Mouse (Mus musculus) thymus, adult 2 months (tissue): ENCODE measurements around the gene Phf19. TPM values are rescaled to one million over a fixed set of nuclear protein-coding genes. Genes with fewer than 3 reads are reported as not detected.
A peak's percentile ranks its signal among the peaks of the same experiment; 100 is the strongest.

Source experiments
- DNase-seq: peaks from one replicate; pipeline ENCODE4 v3.0.0; 2021
- H3K27ac ChIP-seq: fragments of 200-500 bp; 2 replicates; pipeline ENCODE4 v1.5.1; 2012; ENCODE audit warnings: low read length, control low read depth; ENCODE audit not compliant: control insufficient read depth, insufficient read depth
- H3K27me3 ChIP-seq: fragments of 200-500 bp; 2 replicates; pipeline ENCODE4 v1.6.1; 2012; ENCODE audit warnings: mild to moderate bottlenecking, low read length, moderate library complexity, mixed read lengths; ENCODE audit not compliant: control insufficient read depth, insufficient read depth
- H3K36me3 ChIP-seq: fragments of 200-500 bp; 2 replicates; pipeline ENCODE4 v1.6.1; 2012; ENCODE audit warnings: mild to moderate bottlenecking, low read length, moderate library complexity; ENCODE audit not compliant: control insufficient read depth, insufficient read depth
- H3K4me1 ChIP-seq: fragments of 200-500 bp; replicated peaks from 2 replicates; pipeline ENCODE4 v1.6.1; 2012; ENCODE audit warnings: low read length; ENCODE audit not compliant: control insufficient read depth, insufficient read depth
- H3K4me3 ChIP-seq: fragments of 200-500 bp; 2 replicates; pipeline ENCODE4 v1.5.1; 2012; ENCODE audit warnings: mild to moderate bottlenecking, low read length, control low read depth, moderate library complexity; ENCODE audit not compliant: control insufficient read depth, insufficient read depth
- CTCF ChIP-seq: fragments of 200-500 bp; IDR thresholded peaks from 2 replicates; pipeline ENCODE4 v1.5.1; 2012; ENCODE audit warnings: mild to moderate bottlenecking, control low read depth, low read length, moderate library complexity, borderline replicate concordance; ENCODE audit not compliant: control insufficient read depth, poor library complexity, insufficient read depth; ENCODE audit errors: extremely low read depth
- POLR2A ChIP-seq: fragments of 200-500 bp; IDR thresholded peaks from 2 replicates; pipeline ENCODE4 v1.6.1; 2012; ENCODE audit warnings: mild to moderate bottlenecking, low read length, control low read depth, moderate library complexity; ENCODE audit not compliant: control insufficient read depth, poor library complexity, insufficient read depth; ENCODE audit errors: extremely low read depth
- WGBS: fragments of 180-500 bp; shearing (Covaris S2); methylation state at CpG from one replicate; pipeline ENCODE4 v1.1.7; 2018; 5-methylcytosine and 5-hydroxymethylcytosine counted together
- polyA plus RNA-seq: library from polyadenylated mRNA; depleted of rRNA; stranded (reverse); fragments of >200 nt; gene quantifications from 2 replicates; pipeline ENCODE4 v1.2.3, GENCODE M21; 2012

Gene Phf19
- polyA plus RNA-seq, 1 experiment = 18.8 TPM

GRCm38 (mm10) chr2:34915103-34915502 lies 1.3 kb upstream of the Phf19 start:
- H3K4me3 ChIP-seq = no peak overlapping the region
- TF ChIP-seq CTCF (no peak), POLR2A (no peak)
- no peaks in the 10 kb centered on the region for H3K36me3 ChIP-seq
- H3K27ac ChIP-seq = peak overlapping the region; percentile 8
- 92% methylated on average over 2 of the region's 2 CpGs for WGBS
- H3K27me3 ChIP-seq = no peaks in the 10 kb centered on the region
- peaks cover 35% of the 10 kb centered on the region for H3K4me1 ChIP-seq
- DNase-seq = no peak

- H3K4me1 ChIP-seq = peaks cover 31% of the 10 kb centered on the region
- peak overlapping the region; percentile 8; the same call in 1 of the 2 replicates for H3K27ac ChIP-seq
- no peak overlapping the region for H3K4me3 ChIP-seq
- H3K27me3 ChIP-seq = no peaks in the 10 kb centered on the region
- no peaks in the 10 kb centered on the region for H3K36me3 ChIP-seq
- WGBS = 57% methylated on average over 2 of the region's 2 CpGs
- TF ChIP-seq POLR2A = no peak
- no peak for TF ChIP-seq CTCF
- peak; percentile 10 for DNase-seq
These were observed 927 bp upstream of the Phf19 start for GRCm38 (mm10) chr2:34914823-34915082.

GRCm38 (mm10) chr2:34914069-34914822 lies 420 bp upstream of the Phf19 start:
- H3K36me3 ChIP-seq = no peaks in the 10 kb centered on the region
- peaks cover 28% of the 10 kb centered on the region for H3K4me1 ChIP-seq
- peak overlapping the region; percentile 8 for H3K27ac ChIP-seq
- peak overlapping the region; percentile 60 for H3K4me3 ChIP-seq
- WGBS = 3% methylated on average over 44 of the region's 50 CpGs
- peak; percentile 56 for DNase-seq
- TF ChIP-seq CTCF (no peak), POLR2A (no peak)
- H3K27me3 ChIP-seq = no peaks in the 10 kb centered on the region

DNA sequence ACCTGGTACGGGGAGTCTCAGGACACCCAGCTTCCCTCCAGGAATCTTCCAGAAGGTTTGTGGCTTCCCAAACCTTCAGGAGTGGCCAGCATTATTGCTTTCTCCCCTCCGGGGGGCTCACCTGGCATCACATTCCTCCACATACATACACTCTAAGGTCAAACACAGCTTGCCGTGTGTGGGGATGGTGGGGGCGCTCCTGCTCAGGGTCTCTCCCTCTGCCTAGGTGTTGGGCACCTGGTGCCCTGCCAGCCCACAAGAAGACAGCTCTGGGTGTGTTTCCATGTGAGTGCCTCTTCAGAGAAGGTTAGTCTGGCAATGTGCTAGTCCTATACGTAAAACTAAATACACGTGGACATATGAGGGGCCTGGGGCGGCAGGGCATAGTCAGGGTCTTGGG lies 1.2 kb downstream of the Phf19 start:
- peak; percentile 61 for DNase-seq
- 65% methylated on average over 7 of the region's 7 CpGs for WGBS
- peaks cover 29% of the 10 kb centered on the region for H3K4me1 ChIP-seq
- H3K4me3 ChIP-seq = peak overlapping the region; percentile 60
- H3K27ac ChIP-seq = peak overlapping the region; percentile 57
- no peaks in the 10 kb centered on the region for H3K27me3 ChIP-seq
- H3K36me3 ChIP-seq = no peaks in the 10 kb centered on the region
- TF ChIP-seq CTCF (no peak), POLR2A (no peak)

DNA sequence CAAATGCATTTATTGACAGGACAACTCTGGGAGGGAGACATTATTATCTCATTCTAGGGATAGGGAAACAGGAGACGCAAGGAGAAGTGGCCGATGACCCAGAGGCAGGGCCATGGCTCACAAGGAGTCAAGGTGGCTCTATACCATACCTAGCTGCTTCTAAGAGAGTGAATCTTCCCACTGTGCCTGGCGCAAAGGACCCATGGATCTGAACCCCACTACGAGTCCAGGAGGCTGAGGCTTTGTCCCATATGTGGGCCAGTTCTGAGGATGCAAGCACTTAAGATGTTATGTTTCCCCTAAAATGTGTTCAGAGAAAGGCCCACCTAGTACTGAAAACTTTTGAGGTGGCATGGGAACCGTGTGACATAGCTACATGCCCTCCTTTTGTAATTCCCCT lies 2.0 kb downstream of the Phf19 start:
- H3K27ac ChIP-seq = no peak overlapping the region
- no peak for DNase-seq
- TF ChIP-seq POLR2A = no peak
- TF ChIP-seq CTCF = no peak
- H3K27me3 ChIP-seq = no peaks in the 10 kb centered on the region
- WGBS = 96% methylated on average over 5 of the region's 5 CpGs
- no peak overlapping the region for H3K4me3 ChIP-seq
- H3K4me1 ChIP-seq = peaks cover 35% of the 10 kb centered on the region
- no peaks in the 10 kb centered on the region for H3K36me3 ChIP-seq

DNA sequence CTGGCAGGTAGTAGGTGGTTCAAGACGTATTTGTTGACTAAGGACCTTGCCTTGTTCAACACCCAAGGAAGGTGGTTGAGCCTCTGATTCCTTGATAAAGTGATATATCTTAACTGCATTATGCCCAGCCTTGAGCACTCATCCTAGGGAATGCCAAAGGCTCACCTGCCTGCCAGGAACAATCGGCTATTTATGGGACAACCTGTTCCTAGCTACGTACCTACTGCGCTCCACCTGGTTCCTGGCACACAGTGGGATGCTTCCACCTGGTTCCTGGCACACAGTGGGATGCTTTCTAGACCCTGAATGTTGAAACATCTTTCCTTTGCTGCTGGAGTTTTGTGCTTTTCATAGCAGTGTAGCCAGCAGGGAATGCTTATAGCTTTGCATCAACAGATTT lies 4.1 kb downstream of the Phf19 start:
- Histone ChIP-seq H3K27me3 (no peaks in the 10 kb centered on the region), H3K4me3 (no peak overlapping the region), H3K4me1 (peaks cover 34% of the 10 kb centered on the region), H3K27ac (no peak overlapping the region), H3K36me3 (no peaks in the 10 kb centered on the region)
- DNase-seq = no peak
- WGBS = 98% methylated on average over 4 of the region's 4 CpGs
- TF ChIP-seq POLR2A = no peak
- TF ChIP-seq CTCF = no peak

DNA sequence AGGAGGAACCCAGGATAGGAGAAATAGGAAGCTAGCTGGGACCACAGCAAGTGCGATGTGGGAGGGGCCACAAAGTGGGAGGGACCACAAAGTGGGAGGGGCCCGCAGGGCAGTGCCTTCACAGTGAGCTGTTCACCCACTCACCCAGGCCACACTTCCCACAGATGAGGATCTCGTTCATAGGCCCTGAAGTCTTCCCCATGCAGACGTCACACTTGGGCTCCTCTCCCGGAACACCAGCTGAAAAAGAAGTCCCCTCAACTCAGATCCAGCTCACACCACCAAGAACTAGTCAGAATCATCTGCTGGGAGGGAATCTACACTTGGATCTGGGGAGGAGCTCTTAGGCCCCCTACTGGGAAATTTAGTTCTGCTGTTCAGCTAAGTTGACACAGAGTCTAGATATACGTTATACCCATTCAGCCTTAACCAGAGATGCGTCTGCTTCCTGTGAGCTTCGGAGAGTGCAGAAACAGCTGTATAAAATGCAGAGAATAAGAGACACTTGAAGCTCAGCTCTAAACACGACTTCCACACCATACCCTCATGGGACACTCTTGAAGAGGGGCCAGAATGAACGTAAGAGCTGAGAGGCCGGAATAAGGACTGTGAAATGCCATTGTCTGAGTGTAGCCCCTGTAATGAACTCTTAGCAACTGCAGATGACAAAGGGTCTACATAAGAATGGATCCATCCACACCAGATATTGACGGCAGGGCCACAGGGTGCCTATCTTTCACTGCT lies 6.8 kb downstream of the Phf19 start:
- no peak overlapping the region for H3K4me3 ChIP-seq
- DNase-seq = peak; percentile 52
- no peak for TF ChIP-seq CTCF
- no peak for TF ChIP-seq POLR2A
- H3K4me1 ChIP-seq = peaks cover 21% of the 10 kb centered on the region
- no peaks in the 10 kb centered on the region for H3K27me3 ChIP-seq
- H3K27ac ChIP-seq = peak overlapping the region; percentile 18; the same call in 1 of the 2 replicates
- 54% methylated on average over 12 of the region's 12 CpGs for WGBS
- H3K36me3 ChIP-seq = no peaks in the 10 kb centered on the region
